Mouse (Mus musculus): ENCODE results near the gene Acap2.

DNA sequence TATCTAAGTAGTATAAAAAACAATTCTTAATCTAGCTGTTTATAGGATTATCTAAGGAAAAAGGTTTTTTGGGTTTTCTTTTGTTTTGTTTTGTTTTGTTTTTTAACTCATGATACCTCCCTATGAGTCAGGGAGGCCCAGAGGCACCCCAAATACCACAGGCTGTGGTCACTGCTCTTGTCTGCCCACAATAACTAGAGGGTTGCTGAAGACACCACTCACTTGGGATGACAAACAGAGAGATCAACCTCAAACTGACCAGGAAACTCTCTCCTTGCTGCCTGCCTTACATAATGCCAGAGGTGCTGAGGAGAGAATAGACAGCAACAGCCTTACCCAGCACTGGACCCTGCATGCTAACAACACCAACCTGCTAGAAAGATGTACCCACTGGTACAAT is 87.4 kb downstream of the Acap2 start:
- TF ChIP-seq CHD2 (IDR thresholded peaks at IDR 0.05; ENCODE audit: low read depth, low read length) (no peak), ZNF384 (IDR thresholded peaks at IDR 0.05; ENCODE audit: low read depth, low read length) (no peak), ZC3H11A (IDR thresholded peaks at IDR 0.05; ENCODE audit: borderline replicate concordance, low read depth, low read length) (no peak)
